Mouse (Mus musculus): ENCODE data around the gene Adamts12. TPM values are rescaled to one million over a fixed set of nuclear protein-coding genes. Genes with fewer than 3 reads are reported as not detected.

Adamts12 gene
- total and polyA plus RNA-seq, 3 experiments: 0.03 to 0.12 (median 0.04) TPM

DNA sequence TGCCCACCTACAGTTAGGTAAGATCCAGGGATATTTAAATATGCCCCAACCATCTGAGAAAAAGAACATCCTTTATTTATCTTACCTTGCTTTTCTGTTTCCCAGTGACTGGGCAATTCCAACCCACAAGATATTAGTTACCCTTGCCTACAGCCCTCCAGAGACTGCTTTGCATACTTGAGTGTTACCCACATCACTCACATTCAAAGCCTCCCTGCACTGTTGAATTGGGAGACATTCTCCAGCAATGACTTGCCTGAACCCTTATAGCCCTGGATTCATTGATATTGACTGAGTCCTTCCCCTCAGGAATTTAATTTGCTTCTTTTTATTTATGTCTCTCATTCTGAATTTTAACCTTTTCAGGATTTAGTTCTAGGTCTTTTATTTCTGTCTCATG, 53.8 kb downstream of the Adamts12 start:
- H3K79me2 ChIP-seq (replicated peaks; ENCODE audit: control insufficient read depth, extremely low read depth, insufficient read depth, poor library complexity, severe bottlenecking): no peaks in the 10 kb centered on the region
- H3K4me2 ChIP-seq (ENCODE audit: insufficient read depth, low read depth, poor library complexity, severe bottlenecking): no peak overlapping the region
- TF ChIP-seq ZMIZ1 (IDR thresholded peaks at IDR 0.05; ENCODE audit: low read depth, low read length): no peak
- no peak for TF ChIP-seq JUND (conservative IDR thresholded peaks at IDR 0.05; ENCODE audit: low read depth, low read length)
- TF ChIP-seq E2F4 (IDR thresholded peaks at IDR 0.05; ENCODE audit: insufficient replicate concordance, low read depth, low read length): no peak
- no peak for TF ChIP-seq SMC3 (IDR thresholded peaks at IDR 0.05; ENCODE audit: low read depth, low read length)
- TF ChIP-seq KAT2A (IDR thresholded peaks at IDR 0.05; ENCODE audit: insufficient replicate concordance, low read length): no peak
- TF ChIP-seq RCOR1 (conservative IDR thresholded peaks at IDR 0.05; ENCODE audit: low read depth, low read length): no peak
- TF ChIP-seq ZKSCAN1 (IDR thresholded peaks at IDR 0.05; ENCODE audit: borderline replicate concordance, low read depth, low read length): no peak
- no peak overlapping the region for H3K9ac ChIP-seq (ENCODE audit: insufficient read depth, low read depth)
- H3K27me3 ChIP-seq (replicated peaks): no peaks in the 10 kb centered on the region
- peak; percentile 40 for DNase-seq (ENCODE audit: extremely low read depth)
- dilution Hi-C loops (cut with MboI; ENCODE audit: extremely low pct_ligation_motif_present, extremely low pct_unique_long_range_greater_than_20kb, low sequenced_read_pairs): no loop called here
- H3K4me1 ChIP-seq (ENCODE audit: control insufficient read depth in 1 of 2, insufficient read depth in 2 of 2): peaks cover 0 to 32% of the 10 kb centered on the region in 2 experiments; a peak in 3 of 4 replicates
- no peaks in the 10 kb centered on the region for H3K9me3 ChIP-seq (replicated peaks; ENCODE audit: low read length)
- H3K36me3 ChIP-seq (replicated peaks in 1 of 2; ENCODE audit: control insufficient read depth in 1 of 2, insufficient read depth in 1 of 2, low read length in 1 of 2): no peaks in the 10 kb centered on the region
- H3K4me3 ChIP-seq (replicated peaks in 1 of 3; ENCODE audit: low read depth in 2 of 3, low read length in 2 of 3, poor library complexity in 1 of 3): no peak overlapping the region
- in situ Hi-C loops (cut with MboI; ENCODE audit: low pct_ligation_motif_present, low pct_unique_long_range_greater_than_20kb, low sequenced_read_pairs): no loop called here
- no peak overlapping the region for H3K27ac ChIP-seq (ENCODE audit: insufficient read depth, low read depth)

DNA sequence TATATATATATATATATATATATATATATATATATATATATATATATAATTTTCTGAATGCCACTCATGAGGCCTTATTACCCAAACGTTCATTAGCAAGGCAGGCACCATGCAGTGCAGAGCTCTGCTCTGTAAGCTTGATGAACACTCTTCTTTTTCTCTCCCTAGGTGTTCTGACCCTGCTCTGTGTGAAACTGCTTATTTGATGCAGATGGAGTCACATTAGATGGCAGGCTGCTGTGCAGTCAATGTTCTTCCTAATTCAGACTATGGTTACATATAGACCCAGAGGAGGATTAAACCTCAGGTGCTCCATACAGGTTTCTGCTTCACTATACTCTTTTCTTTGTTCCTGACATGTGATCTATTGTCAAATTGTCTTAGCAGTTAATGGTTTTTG, 57.1 kb downstream of the Adamts12 start:
- no peaks in the 10 kb centered on the region for H3K79me2 ChIP-seq (replicated peaks; ENCODE audit: control insufficient read depth, extremely low read depth, insufficient read depth, poor library complexity, severe bottlenecking)
- H3K27me3 ChIP-seq (replicated peaks): no peaks in the 10 kb centered on the region
- no peaks in the 10 kb centered on the region for H3K36me3 ChIP-seq (replicated peaks in 1 of 2; ENCODE audit: control insufficient read depth in 1 of 2, insufficient read depth in 1 of 2, low read length in 1 of 2)
- dilution Hi-C loops (cut with MboI; ENCODE audit: extremely low pct_ligation_motif_present, extremely low pct_unique_long_range_greater_than_20kb, low sequenced_read_pairs): no loop called here
- no peaks in the 10 kb centered on the region for H3K9me3 ChIP-seq (replicated peaks; ENCODE audit: low read length)
- H3K27ac ChIP-seq (ENCODE audit: insufficient read depth, low read depth): no peak overlapping the region
- H3K4me1 ChIP-seq (ENCODE audit: control insufficient read depth in 1 of 2, insufficient read depth in 2 of 2): peaks cover 0 to 24% of the 10 kb centered on the region in 2 experiments; a peak in 3 of 4 replicates
- DNase-seq (ENCODE audit: extremely low read depth): no peak
- H3K4me2 ChIP-seq (ENCODE audit: insufficient read depth, low read depth, poor library complexity, severe bottlenecking): no peak overlapping the region
- in situ Hi-C loops (cut with MboI; ENCODE audit: low pct_ligation_motif_present, low pct_unique_long_range_greater_than_20kb, low sequenced_read_pairs): no loop called here
- TF ChIP-seq CHD2 (IDR thresholded peaks at IDR 0.05; ENCODE audit: low read length): no peak
- no peak for TF ChIP-seq MEF2A (IDR thresholded peaks at IDR 0.05; ENCODE audit: borderline replicate concordance, low read depth, low read length)
- no peak for TF ChIP-seq BHLHE40 (IDR thresholded peaks at IDR 0.05; ENCODE audit: low read depth, low read length)
- no peak for TF ChIP-seq IRF4 (IDR thresholded peaks at IDR 0.05; ENCODE audit: low read depth, low read length)
- no peak for TF ChIP-seq MAFK (IDR thresholded peaks at IDR 0.05; ENCODE audit: insufficient replicate concordance, low read length)
- TF ChIP-seq TBP (conservative IDR thresholded peaks at IDR 0.05; ENCODE audit: low read depth, low read length): no peak
- no peak for TF ChIP-seq RAD21 (IDR thresholded peaks at IDR 0.05; ENCODE audit: low read depth, low read length)
- no peak for TF ChIP-seq ZMIZ1 (IDR thresholded peaks at IDR 0.05; ENCODE audit: low read depth, low read length)
- TF ChIP-seq TCF12 (IDR thresholded peaks at IDR 0.05; ENCODE audit: low read depth, low read length): no peak
- no peak for TF ChIP-seq RCOR1 (conservative IDR thresholded peaks at IDR 0.05; ENCODE audit: low read depth, low read length)
- H3K4me3 ChIP-seq (replicated peaks in 1 of 3; ENCODE audit: low read depth in 2 of 3, low read length in 2 of 3, poor library complexity in 1 of 3): no peak overlapping the region
- H3K9ac ChIP-seq (ENCODE audit: insufficient read depth, low read depth): no peak overlapping the region
